Mouse (Mus musculus): ENCODE measurements around the gene Usb1. TPM values are rescaled to one million over a fixed set of nuclear protein-coding genes. Genes with fewer than 3 reads are reported as not detected.

Usb1 gene
- total and polyA plus RNA-seq, 3 experiments, result 36.2 to 52.5 TPM; not detected in 1

DNA sequence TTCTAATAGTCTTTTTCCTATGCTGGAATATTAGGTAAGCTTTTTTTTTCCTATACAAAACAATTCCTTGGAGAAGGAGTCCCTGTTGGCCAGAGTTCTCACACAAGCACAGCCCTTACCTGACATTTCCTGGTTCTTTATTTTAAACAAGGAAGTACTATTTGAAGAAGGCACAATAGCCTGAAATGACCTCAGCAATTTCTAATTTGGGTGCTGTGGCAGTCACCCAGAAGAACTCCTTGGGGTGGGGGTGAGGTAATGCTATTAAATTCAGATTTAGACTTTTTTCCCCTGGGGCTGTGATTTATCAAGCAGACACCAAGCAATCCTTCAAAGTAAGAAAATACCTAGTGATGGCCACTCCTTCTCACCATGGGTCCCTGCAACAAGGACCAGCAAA is 48.9 kb downstream of the Usb1 start:
- Histone ChIP-seq H3K9me3 (replicated peaks; ENCODE audit: insufficient read depth, low read length) (no peaks in the 10 kb centered on the region), H3K4me3 (ENCODE audit: control insufficient read depth in 1 of 2, insufficient read depth in 1 of 2, low read depth in 2 of 2, low read length in 2 of 2) (no peak overlapping the region), H3K27ac (ENCODE audit: control insufficient read depth, low read depth, low read length) (no peak overlapping the region), H3K27me3 (ENCODE audit: control insufficient read depth in 1 of 2, insufficient read depth in 2 of 2, low read length in 2 of 2) (peaks cover 2 to 3% of the 10 kb centered on the region in 2 experiments; a peak in 2 of 4 replicates), H3K36me3 (ENCODE audit: control insufficient read depth in 1 of 2, insufficient read depth in 2 of 2, low read length in 2 of 2) (no peaks in the 10 kb centered on the region), H3K79me2 (ENCODE audit: control insufficient read depth, insufficient read depth, low read length, poor library complexity) (no peaks in the 10 kb centered on the region), H3K9ac (ENCODE audit: control insufficient read depth, low read depth, low read length, poor library complexity, severe bottlenecking) (no peak overlapping the region), H3K4me1 (ENCODE audit: control insufficient read depth in 1 of 2, insufficient read depth in 2 of 2, low read length in 2 of 2) (no peaks in the 10 kb centered on the region)
- TF ChIP-seq ZC3H11A (IDR thresholded peaks at IDR 0.05; ENCODE audit: low read depth, low read length) (no peak), CHD2 (IDR thresholded peaks at IDR 0.05; ENCODE audit: low read length) (no peak), UBTF (IDR thresholded peaks at IDR 0.05; ENCODE audit: borderline replicate concordance, insufficient read depth, low read depth, low read length) (no peak), POLR2A (IDR thresholded peaks at IDR 0.05; ENCODE audit: control insufficient read depth in 1 of 2, insufficient read depth in 1 of 2, low read depth in 1 of 2, low read length in 2 of 2, poor library complexity in 1 of 2) (no peak), SMC3 (IDR thresholded peaks at IDR 0.05; ENCODE audit: low read depth, low read length) (no peak), USF1 (IDR thresholded peaks at IDR 0.05; ENCODE audit: low read depth, low read length) (no peak), E2F4 (IDR thresholded peaks at IDR 0.05; ENCODE audit: borderline replicate concordance, low read depth, low read length) (no peak), TAL1 (IDR thresholded peaks at IDR 0.05; ENCODE audit: low read length) (no peak), ZMIZ1 (IDR thresholded peaks at IDR 0.05; ENCODE audit: low read depth, low read length) (no peak), MEF2A (IDR thresholded peaks at IDR 0.05; ENCODE audit: extremely low read depth, insufficient replicate concordance, low read depth, low read length, poor library complexity, severe bottlenecking) (no peak), MYB (IDR thresholded peaks at IDR 0.05; ENCODE audit: low read depth, low read length) (no peak), MYC (IDR thresholded peaks at IDR 0.05; ENCODE audit: low read depth, low read length) (no peak), MAX (IDR thresholded peaks at IDR 0.05; ENCODE audit: low read length) (no peak), KAT2A (conservative IDR thresholded peaks at IDR 0.05; ENCODE audit: low read depth, low read length) (no peak), NRF1 (IDR thresholded peaks at IDR 0.05; ENCODE audit: insufficient read depth, low read depth, low read length, poor library complexity, severe bottlenecking) (no peak), ELF1 (IDR thresholded peaks at IDR 0.05; ENCODE audit: low read depth, low read length) (no peak), MXI1 (IDR thresholded peaks at IDR 0.05; ENCODE audit: low read depth, low read length) (no peak)
- no peak for DNase-seq (ENCODE audit: low read depth, low spot score)

DNA sequence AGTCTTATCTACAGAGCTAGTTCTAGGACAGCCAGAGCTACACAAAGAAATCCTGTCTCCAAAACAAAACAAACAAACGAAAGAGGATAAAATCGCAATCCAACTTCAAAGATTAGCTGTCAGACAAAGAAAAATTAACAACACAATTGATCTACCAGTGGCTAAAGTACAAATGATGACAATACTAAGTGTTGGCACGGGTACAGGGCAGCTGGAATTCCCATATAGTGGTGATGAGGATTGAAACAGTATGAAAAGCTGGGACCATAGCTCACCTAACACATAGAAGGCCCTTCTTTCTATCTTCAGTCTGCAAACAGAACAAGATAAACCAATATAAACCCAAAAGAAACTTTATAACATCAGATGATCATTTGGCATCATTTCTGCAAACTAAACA is 49.5 kb downstream of the Usb1 start:
- Histone ChIP-seq H3K4me1 (ENCODE audit: control insufficient read depth in 1 of 2, insufficient read depth in 2 of 2, low read length in 2 of 2) (no peaks in the 10 kb centered on the region), H3K9me3 (replicated peaks; ENCODE audit: insufficient read depth, low read length) (no peaks in the 10 kb centered on the region), H3K27me3 (ENCODE audit: control insufficient read depth in 1 of 2, insufficient read depth in 2 of 2, low read length in 2 of 2) (peaks cover 2 to 3% of the 10 kb centered on the region in 2 experiments; a peak in 2 of 4 replicates), H3K27ac (ENCODE audit: control insufficient read depth, low read depth, low read length) (no peak overlapping the region), H3K9ac (ENCODE audit: control insufficient read depth, low read depth, low read length, poor library complexity, severe bottlenecking) (no peak overlapping the region), H3K36me3 (ENCODE audit: control insufficient read depth in 1 of 2, insufficient read depth in 2 of 2, low read length in 2 of 2) (no peaks in the 10 kb centered on the region), H3K4me3 (ENCODE audit: control insufficient read depth in 1 of 2, insufficient read depth in 1 of 2, low read depth in 2 of 2, low read length in 2 of 2) (no peak overlapping the region), H3K79me2 (ENCODE audit: control insufficient read depth, insufficient read depth, low read length, poor library complexity) (no peaks in the 10 kb centered on the region)
- no peak for TF ChIP-seq NELFE (IDR thresholded peaks at IDR 0.05; ENCODE audit: low read depth, low read length)
- TF ChIP-seq MAX (IDR thresholded peaks at IDR 0.05; ENCODE audit: low read length), result no peak
- TF ChIP-seq MAZ (IDR thresholded peaks at IDR 0.05; ENCODE audit: low read depth, low read length), result no peak
- no peak for TF ChIP-seq RCOR1 (IDR thresholded peaks at IDR 0.05; ENCODE audit: low read depth, low read length)
- no peak for TF ChIP-seq USF1 (IDR thresholded peaks at IDR 0.05; ENCODE audit: low read depth, low read length)
- no peak for TF ChIP-seq POLR2AphosphoS2 (IDR thresholded peaks at IDR 0.05; ENCODE audit: low read length)
- no peak for TF ChIP-seq POLR2A (IDR thresholded peaks at IDR 0.05; ENCODE audit: control insufficient read depth in 1 of 2, insufficient read depth in 1 of 2, low read depth in 1 of 2, low read length in 2 of 2, poor library complexity in 1 of 2)
- no peak for DNase-seq (ENCODE audit: low read depth, low spot score)

Data from MEL (cell line).